Mouse (Mus musculus) midbrain, embryonic 15.5 days (tissue): ENCODE measurements around the gene Mmp21. TPM values are rescaled to one million over a fixed set of nuclear protein-coding genes. Genes with fewer than 3 reads are reported as not detected.

Experiments used
- ATAC-seq: fragments of 200-750 bp; cut with Nextera tagmentation; replicated peaks from 2 replicates; pipeline ENCODE4 v1.8.0; 2017; ENCODE audit warnings: moderate TSS enrichment
- H3K27ac ChIP-seq: fragments of 300-500 bp; sonication (generic); 2 replicates; pipeline ENCODE4 v1.5.1; 2015; ENCODE audit warnings: mild to moderate bottlenecking, inconsistent platforms
- H3K27me3 ChIP-seq: fragments of 300-500 bp; sonication (generic); replicated peaks from 2 replicates; pipeline ENCODE4 v1.6.1; 2015; ENCODE audit warnings: inconsistent platforms
- H3K36me3 ChIP-seq: fragments of 300-500 bp; sonication (generic); replicated peaks from 2 replicates; pipeline ENCODE4 v1.6.1; 2015; ENCODE audit warnings: inconsistent platforms
- H3K4me1 ChIP-seq: fragments of 300-500 bp; sonication (generic); 2 replicates; pipeline ENCODE4 v1.6.1; 2015; ENCODE audit warnings: inconsistent platforms
- H3K4me2 ChIP-seq: fragments of 300-500 bp; sonication (generic); 2 replicates; pipeline ENCODE4 v1.6.1; 2015; ENCODE audit warnings: inconsistent platforms, mild to moderate bottlenecking, moderate library complexity
- H3K4me3 ChIP-seq: fragments of 300-500 bp; sonication (generic); 2 replicates; pipeline ENCODE4 v1.5.1; 2015; ENCODE audit warnings: mild to moderate bottlenecking, inconsistent platforms
- H3K9ac ChIP-seq: fragments of 300-500 bp; sonication (generic); 2 replicates; pipeline ENCODE4 v1.6.1; 2015; ENCODE audit warnings: mild to moderate bottlenecking, inconsistent platforms
- H3K9me3 ChIP-seq: fragments of 300-500 bp; sonication (generic); 2 replicates; pipeline ENCODE4 v1.6.1; 2016; ENCODE audit warnings: inconsistent platforms
- WGBS: fragments of 180-500 bp; shearing (Covaris S2); methylation state at CpG from one replicate; pipeline ENCODE4 v1.1.7; 2015; ENCODE audit warnings: mixed read lengths; 5-methylcytosine and 5-hydroxymethylcytosine counted together
- polyA plus RNA-seq: library from polyadenylated mRNA; unstranded; fragments of >200 nt; fragmentation: Nextera tagmentation; extraction: Ambion mirVana; gene quantifications from 2 replicates; pipeline ENCODE4 v1.2.1, GENCODE M21; 2015

Mmp21 gene
- polyA plus RNA-seq, 1 experiment from 2014 or later, result 0.14 TPM

DNA sequence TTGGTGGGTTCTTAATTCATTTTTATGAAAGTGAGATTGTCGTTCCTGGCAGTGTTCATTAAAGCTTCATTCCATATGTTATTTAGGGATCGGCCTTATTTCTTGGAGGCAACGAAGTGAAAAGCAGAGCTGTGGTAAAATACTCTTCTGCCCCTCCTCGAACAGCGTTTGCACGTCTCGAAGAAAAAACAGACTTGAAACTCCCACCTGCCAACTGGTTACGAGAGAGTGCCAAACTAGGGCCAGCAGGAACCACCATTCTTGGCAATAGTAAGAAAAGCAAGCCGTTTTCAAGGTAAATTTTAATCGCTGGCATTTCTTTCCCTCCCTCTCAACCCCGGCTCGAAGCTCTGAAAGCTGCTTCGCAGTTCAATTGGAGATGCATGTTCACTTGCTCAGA, 41.0 kb downstream of the Mmp21 start:
- Histone ChIP-seq H3K9me3 (no peaks in the 10 kb centered on the region), H3K4me1 (peaks cover 14% of the 10 kb centered on the region), H3K4me2 (peak overlapping the region; percentile 87), H3K4me3 (peak overlapping the region; percentile 87; the same call in 1 of the 2 replicates), H3K27me3 (no peaks in the 10 kb centered on the region), H3K27ac (no peak overlapping the region), H3K36me3 (peaks cover 25% of the 10 kb centered on the region), H3K9ac (no peak overlapping the region)
- WGBS, result 90% methylated on average over 13 of the region's 13 CpGs
- no peak for ATAC-seq

DNA sequence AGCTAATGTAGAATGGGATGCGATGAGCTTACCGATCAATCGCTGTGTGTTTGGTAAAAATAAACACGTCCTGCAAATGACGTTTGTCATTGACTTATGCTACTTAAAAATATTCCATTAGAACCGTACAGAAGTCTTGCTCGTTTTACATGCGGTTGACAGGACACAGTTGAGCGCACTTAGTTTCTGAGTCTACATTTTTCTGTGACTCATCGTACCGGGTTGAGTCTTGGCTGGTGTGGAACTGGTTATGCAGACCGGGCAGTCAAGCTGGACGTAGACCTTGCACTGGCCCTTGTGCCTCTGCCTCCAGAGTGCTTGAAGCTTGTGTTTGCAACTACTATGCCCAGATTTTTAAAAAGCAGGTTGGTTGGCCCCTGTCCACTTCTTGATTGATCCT, 41.6 kb downstream of the Mmp21 start:
- no peak for ATAC-seq
- H3K4me2 ChIP-seq, result peak overlapping the region; percentile 87
- peak overlapping the region; percentile 94 for H3K9ac ChIP-seq
- peak overlapping the region; percentile 92 for H3K27ac ChIP-seq
- peaks cover 14% of the 10 kb centered on the region for H3K4me1 ChIP-seq
- H3K36me3 ChIP-seq, result peaks cover 21% of the 10 kb centered on the region
- no peaks in the 10 kb centered on the region for H3K27me3 ChIP-seq
- peak overlapping the region; percentile 87 for H3K4me3 ChIP-seq
- no peaks in the 10 kb centered on the region for H3K9me3 ChIP-seq
- 14% methylated on average over 13 of the region's 13 CpGs for WGBS

DNA sequence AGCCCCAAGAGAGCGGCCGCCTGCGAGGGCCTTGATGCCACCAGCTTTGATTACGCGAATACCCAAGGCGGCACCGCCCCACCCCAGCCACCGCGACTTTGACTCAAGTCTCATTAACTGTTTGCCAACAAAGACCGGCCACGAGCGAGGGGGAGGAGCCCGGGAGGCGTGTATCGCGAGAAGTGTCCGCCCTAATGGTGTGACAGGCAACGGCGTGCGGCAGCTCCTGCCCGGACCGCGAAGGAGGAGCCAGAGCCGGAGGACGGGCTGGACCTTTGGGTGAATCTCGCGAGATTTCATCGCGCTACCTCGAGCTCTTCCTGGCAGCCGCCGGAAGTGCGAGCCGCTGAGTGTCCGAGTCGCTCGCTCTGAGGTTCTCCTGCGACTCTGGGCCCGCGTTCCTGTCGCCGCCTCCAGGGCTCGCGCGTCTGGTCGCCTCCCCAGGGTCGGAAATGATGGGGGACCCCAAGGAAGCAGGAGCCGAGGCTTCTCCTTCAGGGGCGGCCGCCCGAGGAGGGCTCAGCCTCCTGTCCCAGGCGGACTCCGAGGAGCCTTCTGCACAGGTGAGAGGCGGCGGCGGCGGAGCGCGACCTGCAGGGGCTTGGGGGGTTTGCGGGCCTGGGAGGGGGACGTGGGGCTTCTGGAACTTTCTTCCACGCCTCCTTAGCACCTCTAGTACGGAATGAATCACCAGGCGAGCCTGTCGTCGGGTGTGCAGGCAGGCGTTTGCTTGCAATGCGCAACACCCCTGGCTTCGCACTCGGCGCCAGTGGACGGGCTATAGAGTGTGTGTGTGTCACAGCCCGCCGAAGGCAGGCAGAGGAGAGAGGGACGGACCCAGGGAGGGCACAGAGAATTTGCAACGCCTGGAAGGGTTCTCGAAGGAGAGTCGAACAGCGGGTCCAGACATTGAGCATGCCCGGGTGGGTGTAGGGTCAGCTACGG, 42.2 kb downstream of the Mmp21 start, which contains the start of gene Edrf1:
Gene Edrf1, plus strand, starts transcription at position 183 of the 945 bp plus-strand sequence.
- Histone ChIP-seq H3K4me1 (peaks cover 14% of the 10 kb centered on the region), H3K27ac (peak within 1 kb of the TSS; percentile 92), H3K36me3 (peaks cover 14% of the 10 kb centered on the region), H3K4me2 (peak within 1 kb of the TSS; percentile 87), H3K9me3 (no peaks in the 10 kb centered on the region), H3K9ac (peak within 1 kb of the TSS; percentile 94), H3K27me3 (no peaks in the 10 kb centered on the region), H3K4me3 (peak within 1 kb of the TSS; percentile 87)
- ATAC-seq, result peak; percentile 99
- WGBS, result under 1% methylated on average over 80 of the region's 81 CpGs

DNA sequence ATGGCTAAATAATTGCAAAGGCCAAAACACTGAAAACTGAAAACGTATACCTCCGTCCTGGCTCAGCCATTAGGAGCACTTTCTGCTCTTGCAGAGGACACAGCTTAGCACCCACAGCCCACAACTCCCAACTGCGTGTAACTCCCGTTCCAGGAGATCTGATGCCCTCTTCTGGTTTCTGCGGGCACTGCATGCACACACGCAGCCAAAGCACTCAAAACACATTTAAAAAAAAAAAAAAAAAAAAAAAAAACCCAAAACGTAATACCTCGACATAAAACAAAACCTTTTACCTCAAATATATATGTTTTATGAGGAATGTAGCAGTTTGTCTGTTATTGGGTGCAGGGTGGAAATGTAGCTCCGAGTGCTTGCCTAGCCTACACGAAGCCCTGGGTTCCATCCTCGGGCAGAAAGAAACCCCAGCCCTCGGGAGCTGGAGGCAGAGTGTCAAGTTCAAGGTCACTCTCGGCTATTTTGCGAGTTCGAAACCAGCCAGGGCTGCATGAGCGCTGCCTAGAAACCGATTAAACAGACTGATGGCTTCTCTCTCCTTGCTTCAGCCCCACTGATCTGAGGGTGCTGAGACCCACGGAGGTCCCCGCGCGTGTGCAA, 43.0 kb downstream of the Mmp21 start:
- ATAC-seq, result peak; percentile 57
- H3K36me3 ChIP-seq, result peaks cover 8% of the 10 kb centered on the region
- peak overlapping the region; percentile 79 for H3K9ac ChIP-seq
- peak overlapping the region; percentile 87 for H3K4me2 ChIP-seq
- 2% methylated on average over 21 of the region's 21 CpGs for WGBS
- peak overlapping the region; percentile 92 for H3K27ac ChIP-seq
- no peaks in the 10 kb centered on the region for H3K9me3 ChIP-seq
- peak overlapping the region; percentile 87 for H3K4me3 ChIP-seq
- H3K27me3 ChIP-seq, result no peaks in the 10 kb centered on the region
- H3K4me1 ChIP-seq, result peaks cover 14% of the 10 kb centered on the region

DNA sequence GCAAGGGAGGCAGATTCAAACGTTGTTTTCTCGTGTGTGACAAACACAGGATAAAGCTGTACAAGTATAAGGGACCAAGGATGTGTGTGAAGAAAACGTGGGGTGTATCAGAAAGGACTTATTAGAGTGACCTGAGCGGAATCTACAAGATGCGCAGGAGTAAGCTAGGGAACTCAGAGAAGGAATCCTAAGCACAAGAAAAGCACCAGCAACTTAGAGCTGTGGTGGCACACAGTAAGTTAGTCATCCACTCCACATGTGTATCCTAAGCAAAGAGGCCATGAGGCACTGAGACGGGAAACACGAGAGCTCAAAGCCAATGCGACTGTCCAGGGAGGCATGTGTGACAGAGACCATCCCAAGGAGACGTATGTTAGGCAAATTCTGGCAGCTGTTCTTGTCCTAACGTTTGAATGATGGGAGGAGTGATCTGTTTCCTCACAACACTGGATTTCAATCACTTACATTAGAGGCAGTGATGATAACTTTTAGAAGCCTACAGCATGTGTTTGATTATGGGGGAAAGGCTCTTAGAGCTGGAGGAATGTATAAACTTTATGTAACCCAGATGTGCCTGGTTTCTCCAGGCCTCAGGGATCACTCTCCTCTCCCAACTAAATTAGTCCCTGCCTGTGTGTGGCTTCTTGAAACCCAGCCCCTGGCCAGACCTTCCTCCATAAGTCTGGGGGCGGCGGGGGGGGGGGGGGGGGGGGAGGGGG, 44.8 kb downstream of the Mmp21 start:
- Histone ChIP-seq H3K27ac (no peak overlapping the region), H3K4me1 (peaks cover 14% of the 10 kb centered on the region), H3K9ac (no peak overlapping the region), H3K4me2 (no peak overlapping the region), H3K9me3 (no peaks in the 10 kb centered on the region), H3K36me3 (no peaks in the 10 kb centered on the region), H3K4me3 (no peak overlapping the region), H3K27me3 (no peaks in the 10 kb centered on the region)
- WGBS, result 67% methylated on average over 10 of the region's 12 CpGs
- no peak for ATAC-seq

DNA sequence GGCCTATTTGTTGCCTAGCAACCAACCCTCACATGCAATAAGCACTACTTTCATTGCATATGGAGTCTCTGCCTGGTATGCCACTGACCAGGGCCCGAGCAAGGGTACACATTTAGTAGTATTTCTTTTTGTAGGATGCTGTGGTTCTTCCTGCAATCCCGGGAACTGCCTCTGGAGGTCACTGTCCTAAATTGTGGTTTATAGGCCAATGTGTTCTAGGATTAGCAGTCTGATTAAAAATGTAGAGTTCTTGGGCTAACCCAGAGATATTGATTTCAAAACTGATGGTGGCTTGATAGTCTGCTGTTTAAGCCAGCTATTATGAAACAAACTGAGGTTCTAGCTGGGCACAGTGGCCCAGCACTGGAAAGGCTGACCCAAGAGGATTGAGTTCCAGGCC, 47.4 kb downstream of the Mmp21 start:
- H3K9ac ChIP-seq, result no peak overlapping the region
- H3K27me3 ChIP-seq, result no peaks in the 10 kb centered on the region
- H3K4me3 ChIP-seq, result no peak overlapping the region
- H3K36me3 ChIP-seq, result no peaks in the 10 kb centered on the region
- 24% methylated on average over 2 of the region's 2 CpGs for WGBS
- H3K27ac ChIP-seq, result no peak overlapping the region
- H3K4me2 ChIP-seq, result no peak overlapping the region
- H3K9me3 ChIP-seq, result no peaks in the 10 kb centered on the region
- no peaks in the 10 kb centered on the region for H3K4me1 ChIP-seq
- ATAC-seq, result no peak

DNA sequence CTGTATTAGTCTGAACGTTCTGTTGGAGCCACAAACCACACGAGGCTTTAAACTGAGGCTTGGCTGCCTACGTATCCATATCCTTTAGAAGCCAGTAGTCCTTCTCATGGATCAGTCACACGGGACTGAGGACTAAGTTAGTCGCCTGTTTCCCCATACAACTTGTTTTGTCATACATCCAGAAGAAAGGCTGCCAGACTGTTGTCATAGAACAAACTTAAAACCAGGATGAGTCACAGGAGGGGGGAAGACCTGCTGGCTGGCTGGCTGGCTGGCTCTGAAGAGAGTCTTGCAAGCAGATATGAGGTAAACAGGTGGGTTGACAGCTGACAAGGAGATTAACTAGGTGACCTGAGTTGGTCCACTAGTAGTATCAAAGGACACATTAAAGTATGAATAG, 49.0 kb downstream of the Mmp21 start:
- H3K4me1 ChIP-seq, result peaks cover 2% of the 10 kb centered on the region; the same call in 1 of the 2 replicates
- no peak overlapping the region for H3K27ac ChIP-seq
- ATAC-seq, result no peak
- 83% methylated on average over 5 of the region's 5 CpGs for WGBS
- H3K4me2 ChIP-seq, result no peak overlapping the region
- H3K27me3 ChIP-seq, result no peaks in the 10 kb centered on the region
- no peak overlapping the region for H3K4me3 ChIP-seq
- H3K36me3 ChIP-seq, result no peaks in the 10 kb centered on the region
- no peaks in the 10 kb centered on the region for H3K9me3 ChIP-seq
- no peak overlapping the region for H3K9ac ChIP-seq

DNA sequence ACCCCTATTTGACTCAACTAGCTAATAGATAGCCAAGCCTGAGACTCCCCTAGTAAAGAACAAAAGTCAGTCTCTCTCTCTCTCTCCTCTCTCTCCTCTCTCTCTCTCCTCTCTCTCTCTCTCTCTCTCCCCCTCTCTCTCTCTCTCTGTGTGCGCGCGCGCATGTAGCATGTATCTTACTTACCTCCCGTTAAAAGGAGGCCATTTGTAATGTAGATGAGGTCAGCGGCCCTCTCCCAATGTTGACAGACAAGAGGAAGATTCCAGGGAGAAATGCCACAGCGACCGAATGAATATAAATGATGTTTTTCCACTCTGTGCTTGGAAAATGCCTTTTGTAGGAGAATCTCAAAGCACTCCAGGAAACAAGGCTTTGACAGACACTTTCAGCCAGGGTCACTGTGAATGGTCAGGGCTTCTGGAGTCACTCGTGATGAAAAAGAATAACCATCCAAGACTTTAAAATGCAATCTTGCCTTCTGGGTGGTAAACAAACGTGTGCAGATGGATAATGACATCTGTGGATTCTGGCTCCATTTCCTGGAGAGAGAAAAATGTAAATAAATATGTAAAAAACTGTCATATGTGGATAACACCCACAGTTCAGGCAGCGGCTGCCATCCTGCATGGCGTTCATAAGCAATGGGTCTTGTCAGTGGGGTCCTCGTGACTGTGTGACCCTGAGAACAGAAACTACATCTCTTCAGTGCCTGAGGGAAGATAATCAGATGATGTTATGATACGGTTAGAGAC, 52.5 kb downstream of the Mmp21 start:
- H3K4me1 ChIP-seq, result peaks cover 2% of the 10 kb centered on the region; the same call in 1 of the 2 replicates
- H3K27ac ChIP-seq, result peak overlapping the region; percentile 58
- WGBS, result 21% methylated on average over 14 of the region's 14 CpGs
- no peak overlapping the region for H3K9ac ChIP-seq
- no peak overlapping the region for H3K4me3 ChIP-seq
- H3K27me3 ChIP-seq, result no peaks in the 10 kb centered on the region
- no peaks in the 10 kb centered on the region for H3K9me3 ChIP-seq
- no peak for ATAC-seq
- no peaks in the 10 kb centered on the region for H3K36me3 ChIP-seq
- H3K4me2 ChIP-seq, result no peak overlapping the region

Other genes starting within 250 kb of the Mmp21 start
- 0.18 TPM in 1 of 2 replicates, not detected in the other for gene Tex36, start 77.9 kb downstream of the Mmp21 start, polyA plus RNA-seq
- gene Edrf1, start 42.5 kb downstream of the Mmp21 start, polyA plus RNA-seq, result 20.4 and 20.5 TPM in 2 replicates
- 91.7 and 95.6 TPM in 2 replicates for gene Bccip, start 29.3 kb upstream of the Mmp21 start, polyA plus RNA-seq
- 60.4 and 62.9 TPM in 2 replicates for gene Uros, start 30.0 kb upstream of the Mmp21 start, polyA plus RNA-seq
- gene Fank1, start 96.8 kb upstream of the Mmp21 start, polyA plus RNA-seq, result 4.0 and 5.5 TPM in 2 replicates
- 42.6 and 43.6 TPM in 2 replicates for gene Dhx32, start 102.7 kb upstream of the Mmp21 start, polyA plus RNA-seq